9 mouse cellular contexts compared by ENCODE assay signal in genomic region chr17:22410756-22411155, GRCm38 (mm10). TPM values are rescaled to one million over a fixed set of nuclear protein-coding genes. Genes with fewer than 3 reads are reported as not detected.
DNase-seq lines count a peak whose midpoint lies in the region; ATAC-seq and TF ChIP-seq lines count a peak whose summit lies in the region.
"Had no signal": no experiment of that assay in that cellular context is flagged by ENCODE, and none has a peak within 500 bp of the region (broad histone marks: within the 10 kb centered on the region; RNA-seq: fewer than 3 reads in every experiment).

No protein-coding gene starts in this region.

- in situ Hi-C loops in CH12.LX (cut with MboI; ENCODE audit: low pct_ligation_motif_present, low pct_unique_long_range_greater_than_20kb, low sequenced_read_pairs) = loop anchor here (10.0 to 25.0 kb wide), 2 partner anchors 46 to 323 kb away; partner anchors contain the start of genes Zfp758 and Zfp944

- H3K9me3 ChIP-seq in kidney, embryonic 14.5 days (ENCODE audit: control insufficient read depth, low read length) = no peaks in the 10 kb centered on the region
- H3K9me3 ChIP-seq in CH12.LX (replicated peaks; ENCODE audit: low read length) = no peaks in the 10 kb centered on the region
- H3K9me3 ChIP-seq: embryonic facial prominence, embryonic 12.5 days had no signal

- no peaks in the 10 kb centered on the region for H3K27me3 ChIP-seq in kidney, embryonic 14.5 days (ENCODE audit: control insufficient read depth, insufficient read depth, low read length)
- no peaks in the 10 kb centered on the region for H3K27me3 ChIP-seq in CH12.LX (replicated peaks)
- H3K27me3 ChIP-seq: embryonic facial prominence, embryonic 12.5 days had no signal

- H3K79me2 ChIP-seq in CH12.LX (replicated peaks; ENCODE audit: control insufficient read depth, extremely low read depth, insufficient read depth, poor library complexity, severe bottlenecking) = no peaks in the 10 kb centered on the region

- DNase-seq in kidney, adult 11 months = peak; percentile 26
- peak; percentile 60 for DNase-seq in CH12.LX (ENCODE audit: extremely low read depth)
- DNase-seq in adrenal gland, adult 8-10 months = peak; percentile 7
- DNase-seq in kidney, postnatal 36 days = peak; percentile 34 to 71
- DNase-seq in thymus, postnatal 25 days = peak; percentile 32
- no peak for DNase-seq in ovary, adult 18-20 months (ENCODE audit: low spot score)
- DNase-seq in right cerebral cortex, postnatal 14 days = no peak

- dilution Hi-C loops in CH12.LX (cut with MboI; ENCODE audit: extremely low pct_ligation_motif_present, extremely low pct_unique_long_range_greater_than_20kb, low sequenced_read_pairs) = no loop called here

- peak; percentile 50 to 92; a peak in 3 of 4 replicates for TF ChIP-seq CTCF in CH12.LX (conservative IDR thresholded peaks at IDR 0.05 in 1 of 2, IDR thresholded peaks at IDR 0.05 in 1 of 2; ENCODE audit: low read depth in 2 of 2, low read length in 2 of 2)

- H3K36me3 ChIP-seq in kidney, embryonic 14.5 days (ENCODE audit: control insufficient read depth, insufficient read depth, low read length) = no peaks in the 10 kb centered on the region
- H3K36me3 ChIP-seq in CH12.LX (replicated peaks in 1 of 2; ENCODE audit: control insufficient read depth in 1 of 2, insufficient read depth in 1 of 2, low read length in 1 of 2) = no peaks in the 10 kb centered on the region
- H3K36me3 ChIP-seq: embryonic facial prominence, embryonic 12.5 days had no signal

- H3K9ac ChIP-seq in kidney, embryonic 14.5 days (ENCODE audit: low read depth, low read length) = no peak overlapping the region
- no peak overlapping the region for H3K9ac ChIP-seq in CH12.LX (ENCODE audit: insufficient read depth, low read depth)
- H3K9ac ChIP-seq: embryonic facial prominence, embryonic 12.5 days had no signal

- H3K27ac ChIP-seq in kidney, embryonic 14.5 days (ENCODE audit: low read depth, low read length) = no peak overlapping the region
- no peak overlapping the region for H3K27ac ChIP-seq in CH12.LX (ENCODE audit: insufficient read depth, low read depth)
- H3K27ac ChIP-seq: embryonic facial prominence, embryonic 12.5 days had no signal

- H3K4me2 ChIP-seq in kidney, embryonic 14.5 days (replicated peaks; ENCODE audit: low read depth, low read length) = no peak overlapping the region
- no peak overlapping the region for H3K4me2 ChIP-seq in CH12.LX (ENCODE audit: insufficient read depth, low read depth, poor library complexity, severe bottlenecking)
- H3K4me2 ChIP-seq: embryonic facial prominence, embryonic 12.5 days had no signal

- TF ChIP-seq RAD21 in CH12.LX (IDR thresholded peaks at IDR 0.05; ENCODE audit: low read depth, low read length) = peak; percentile 87

- no peak for TF ChIP-seq POLR2A in CH12.LX (IDR thresholded peaks at IDR 0.05; ENCODE audit: low read depth, low read length)

- TF ChIP-seq EP300 in CH12.LX (IDR thresholded peaks at IDR 0.05; ENCODE audit: low read length) = no peak

- 77% methylated on average over 2 of the region's 2 CpGs for WGBS in kidney, embryonic 14.5 days

- ATAC-seq in kidney, embryonic 14.5 days (ENCODE audit: low FRiP score, low TSS enrichment) = no peak

- no peaks in the 10 kb centered on the region for H3K4me1 ChIP-seq in kidney, embryonic 14.5 days (ENCODE audit: control insufficient read depth, insufficient read depth, low read length)
- no peaks in the 10 kb centered on the region for H3K4me1 ChIP-seq in CH12.LX (ENCODE audit: control insufficient read depth in 1 of 2, insufficient read depth in 2 of 2)
- H3K4me1 ChIP-seq: embryonic facial prominence, embryonic 12.5 days had no signal

- no peak overlapping the region for H3K4me3 ChIP-seq in kidney, embryonic 14.5 days (ENCODE audit: low read length)
- H3K4me3 ChIP-seq in CH12.LX (replicated peaks in 1 of 3; ENCODE audit: low read depth in 2 of 3, low read length in 2 of 3, poor library complexity in 1 of 3) = no peak overlapping the region
- H3K4me3 ChIP-seq: embryonic facial prominence, embryonic 12.5 days had no signal

TF ChIP-seq in CH12.LX, 34 proteins besides CTCF, POLR2A, EP300 and RAD21:
- TF ChIP-seq UBTF (IDR thresholded peaks at IDR 0.05; ENCODE audit: low read depth, low read length) (no peak), SMC3 (IDR thresholded peaks at IDR 0.05; ENCODE audit: low read depth, low read length) (peak; percentile 81), MAZ (IDR thresholded peaks at IDR 0.05; ENCODE audit: low read depth, low read length) (no peak), ZC3H11A (IDR thresholded peaks at IDR 0.05; ENCODE audit: low read depth, low read length) (peak; percentile 11; the same call in 1 of the 2 replicates), NRF1 (IDR thresholded peaks at IDR 0.05; ENCODE audit: low read depth, low read length) (no peak), GABPA (IDR thresholded peaks at IDR 0.05; ENCODE audit: insufficient replicate concordance, low read depth, low read length) (no peak)

RNA-seq across cellular contexts. Expression of gene Zfp946, which starts 13.3 kb away (rescaled TPM):
- polyA plus RNA-seq in kidney, embryonic 14.5 days (2014; fragmentation: Nextera tagmentation; extraction: Ambion mirVana) = 12.3 and 16.8 TPM in 2 replicates
- 1.9 and 2.7 TPM in 2 replicates for total RNA-seq in CH12.LX (2012; rRNA removed)
- total RNA-seq in CH12.LX (2014; rRNA removed) = 7.1 and 7.3 TPM in 2 replicates
- 5.9 and 6.6 TPM in 2 replicates for polyA plus RNA-seq in CH12.LX (2012; ENCODE audit: insufficient read length, low read depth)
- total RNA-seq in adrenal gland, adult 8-10 months (2022) = 10 to 100 TPM in 2 of 4 experiments, 1 to 10 TPM in 2; 6.4 to 11.2 (median 9.5) TPM

RNA-seq across cellular contexts. Expression of gene Zfp758, which starts 49.5 kb away (rescaled TPM):
- polyA plus RNA-seq in kidney, embryonic 14.5 days (2014; fragmentation: Nextera tagmentation; extraction: Ambion mirVana) = 9.2 and 9.7 TPM in 2 replicates
- 2.1 and 2.6 TPM in 2 replicates for total RNA-seq in CH12.LX (2012; rRNA removed)
- total RNA-seq in CH12.LX (2014; rRNA removed) = 5.7 and 7.3 TPM in 2 replicates
- polyA plus RNA-seq in CH12.LX (2012; ENCODE audit: insufficient read length, low read depth) = 1.2 and 1.7 TPM in 2 replicates
- 10 to 100 TPM in 2 of 4 experiments, 1 to 10 TPM in 2; 9.2 to 10.8 (median 10.1) TPM for total RNA-seq in adrenal gland, adult 8-10 months (2022)

RNA-seq across cellular contexts. Expression of gene Zfp944, which starts 49.6 kb away (rescaled TPM):
- polyA plus RNA-seq in kidney, embryonic 14.5 days (2014; fragmentation: Nextera tagmentation; extraction: Ambion mirVana) = 12.8 and 15.8 TPM in 2 replicates
- 2.6 and 3.9 TPM in 2 replicates for total RNA-seq in CH12.LX (2012; rRNA removed)
- 6.9 and 9.9 TPM in 2 replicates for total RNA-seq in CH12.LX (2014; rRNA removed)
- 3.4 and 4.0 TPM in 2 replicates for polyA plus RNA-seq in CH12.LX (2012; ENCODE audit: insufficient read length, low read depth)
- 10 to 100 TPM in 1 of 4 experiments, 1 to 10 TPM in 3; 6.4 to 10.1 (median 8.2) TPM for total RNA-seq in adrenal gland, adult 8-10 months (2022)

Comparison
In these comparisons a context has a peak if more than half of its experiments do, and no peak if none do; other contexts are left out.
1. DNase-seq: peak in kidney, adult 11 months (single experiment), CH12.LX (single experiment), adrenal gland, adult 8-10 months (single experiment), kidney, postnatal 36 days (2 of 2) and thymus, postnatal 25 days (single experiment); none in ovary, adult 18-20 months (single experiment) and right cerebral cortex, postnatal 14 days (single experiment).